Mouse (Mus musculus): ENCODE measurements around the gene Mthfd1. TPM values are rescaled to one million over a fixed set of nuclear protein-coding genes. Genes with fewer than 3 reads are reported as not detected.

The Mthfd1 gene
- total and polyA plus RNA-seq, 2 experiments from 2014 or later, result 18.3 to 23.8 TPM

- no peak overlapping the region for H3K4me2 ChIP-seq (ENCODE audit: low read depth, low read length)
- TF ChIP-seq EP300 (IDR thresholded peaks at IDR 0.05; ENCODE audit: low read depth) (no peak), CTCF (IDR thresholded peaks at IDR 0.05; ENCODE audit: low read depth) (no peak)
- H3K27ac ChIP-seq (ENCODE audit: low read depth), result no peak overlapping the region
- H3K4me1 ChIP-seq (ENCODE audit: control insufficient read depth, insufficient read depth), result no peaks in the 10 kb centered on the region
- no peaks in the 10 kb centered on the region for H3K36me3 ChIP-seq (replicated peaks; ENCODE audit: control insufficient read depth, insufficient read depth, low read length)
- DNase-seq (ENCODE audit: low spot score), result no peak
- H3K4me3 ChIP-seq (ENCODE audit: low read depth, low read length), result no peak overlapping the region
- 57% methylated on average over 3 of the region's 3 CpGs for WGBS
- no peak for ATAC-seq (ENCODE audit: insufficient read depth, low read depth)
- no peak overlapping the region for H3K9ac ChIP-seq (replicated peaks; ENCODE audit: low read depth, low read length)
- no peaks in the 10 kb centered on the region for H3K27me3 ChIP-seq (ENCODE audit: control insufficient read depth, insufficient read depth, low read length)
- H3K9me3 ChIP-seq (replicated peaks; ENCODE audit: control insufficient read depth, low read length), result no peaks in the 10 kb centered on the region
These were observed 14.0 kb upstream of the Mthfd1 start for GRCm38 (mm10) chr12:76241084-76241483.

GRCm38 (mm10) chr12:76241833-76242232 is 13.3 kb upstream of the Mthfd1 start:
- 49% methylated on average over 5 of the region's 5 CpGs for WGBS
- no peak overlapping the region for H3K27ac ChIP-seq (ENCODE audit: low read depth)
- no peaks in the 10 kb centered on the region for H3K9me3 ChIP-seq (replicated peaks; ENCODE audit: control insufficient read depth, low read length)
- H3K27me3 ChIP-seq (ENCODE audit: control insufficient read depth, insufficient read depth, low read length), result no peaks in the 10 kb centered on the region
- no peaks in the 10 kb centered on the region for H3K36me3 ChIP-seq (replicated peaks; ENCODE audit: control insufficient read depth, insufficient read depth, low read length)
- H3K4me2 ChIP-seq (ENCODE audit: low read depth, low read length), result no peak overlapping the region
- no peaks in the 10 kb centered on the region for H3K4me1 ChIP-seq (ENCODE audit: control insufficient read depth, insufficient read depth)
- ATAC-seq (ENCODE audit: insufficient read depth, low read depth) (no peak), DNase-seq (ENCODE audit: low spot score) (no peak)
- TF ChIP-seq EP300 (IDR thresholded peaks at IDR 0.05; ENCODE audit: low read depth) (no peak), CTCF (IDR thresholded peaks at IDR 0.05; ENCODE audit: low read depth) (no peak)
- H3K9ac ChIP-seq (replicated peaks; ENCODE audit: low read depth, low read length), result no peak overlapping the region
- H3K4me3 ChIP-seq (ENCODE audit: low read depth, low read length), result no peak overlapping the region

- Histone ChIP-seq H3K4me3 (ENCODE audit: low read depth, low read length) (no peak overlapping the region), H3K27ac (ENCODE audit: low read depth) (no peak overlapping the region), H3K9ac (replicated peaks; ENCODE audit: low read depth, low read length) (no peak overlapping the region), H3K36me3 (replicated peaks; ENCODE audit: control insufficient read depth, insufficient read depth, low read length) (no peaks in the 10 kb centered on the region), H3K4me2 (ENCODE audit: low read depth, low read length) (no peak overlapping the region), H3K4me1 (ENCODE audit: control insufficient read depth, insufficient read depth) (no peaks in the 10 kb centered on the region), H3K9me3 (replicated peaks; ENCODE audit: control insufficient read depth, low read length) (no peaks in the 10 kb centered on the region), H3K27me3 (ENCODE audit: control insufficient read depth, insufficient read depth, low read length) (no peaks in the 10 kb centered on the region)
- 76% methylated on average over 8 of the region's 8 CpGs for WGBS
- TF ChIP-seq EP300 (IDR thresholded peaks at IDR 0.05; ENCODE audit: low read depth), result no peak
- no peak for TF ChIP-seq CTCF (IDR thresholded peaks at IDR 0.05; ENCODE audit: low read depth)
- DNase-seq (ENCODE audit: low spot score) (no peak), ATAC-seq (ENCODE audit: insufficient read depth, low read depth) (no peak)
These were observed 10.1 kb upstream of the Mthfd1 start for GRCm38 (mm10) chr12:76244981-76245380.

- Histone ChIP-seq H3K4me1 (ENCODE audit: control insufficient read depth, insufficient read depth) (no peaks in the 10 kb centered on the region), H3K9me3 (replicated peaks; ENCODE audit: control insufficient read depth, low read length) (no peaks in the 10 kb centered on the region), H3K36me3 (replicated peaks; ENCODE audit: control insufficient read depth, insufficient read depth, low read length) (no peaks in the 10 kb centered on the region), H3K27ac (ENCODE audit: low read depth) (no peak within 1 kb of the TSS), H3K4me3 (ENCODE audit: low read depth, low read length) (no peak within 1 kb of the TSS), H3K4me2 (ENCODE audit: low read depth, low read length) (no peak within 1 kb of the TSS), H3K27me3 (ENCODE audit: control insufficient read depth, insufficient read depth, low read length) (no peaks in the 10 kb centered on the region), H3K9ac (replicated peaks; ENCODE audit: low read depth, low read length) (no peak within 1 kb of the TSS)
- 79% methylated on average over 6 of the region's 6 CpGs for WGBS
- DNase-seq (ENCODE audit: low spot score) (no peak), ATAC-seq (ENCODE audit: insufficient read depth, low read depth) (no peak)
- TF ChIP-seq EP300 (IDR thresholded peaks at IDR 0.05; ENCODE audit: low read depth) (no peak), CTCF (IDR thresholded peaks at IDR 0.05; ENCODE audit: low read depth) (no peak)
These were observed 8.5 kb upstream of the Mthfd1 start, which contains the start of gene Tex21 for GRCm38 (mm10) chr12:76246646-76247045. Tex21 (minus strand) TSS chr12:76246746.

- ATAC-seq (ENCODE audit: insufficient read depth, low read depth), result no peak
- Histone ChIP-seq H3K4me1 (ENCODE audit: control insufficient read depth, insufficient read depth) (peaks cover 8% of the 10 kb centered on the region), H3K4me3 (ENCODE audit: low read depth, low read length) (no peak overlapping the region), H3K27me3 (ENCODE audit: control insufficient read depth, insufficient read depth, low read length) (no peaks in the 10 kb centered on the region), H3K9me3 (replicated peaks; ENCODE audit: control insufficient read depth, low read length) (no peaks in the 10 kb centered on the region), H3K27ac (ENCODE audit: low read depth) (no peak overlapping the region), H3K4me2 (ENCODE audit: low read depth, low read length) (no peak overlapping the region), H3K36me3 (replicated peaks; ENCODE audit: control insufficient read depth, insufficient read depth, low read length) (no peaks in the 10 kb centered on the region), H3K9ac (replicated peaks; ENCODE audit: low read depth, low read length) (no peak overlapping the region)
- 48% methylated on average over 1 of the region's 1 CpGs for WGBS
- no peak for TF ChIP-seq CTCF (IDR thresholded peaks at IDR 0.05; ENCODE audit: low read depth)
- no peak for TF ChIP-seq EP300 (IDR thresholded peaks at IDR 0.05; ENCODE audit: low read depth)
- DNase-seq (ENCODE audit: low spot score), result no peak
These were observed 2.0 kb upstream of the Mthfd1 start for GRCm38 (mm10) chr12:76253090-76253489.

- no peak for TF ChIP-seq EP300 (IDR thresholded peaks at IDR 0.05; ENCODE audit: low read depth)
- TF ChIP-seq CTCF (IDR thresholded peaks at IDR 0.05; ENCODE audit: low read depth), result no peak
- DNase-seq (ENCODE audit: low spot score), result no peak
These were observed 1.5 kb upstream of the Mthfd1 start for GRCm38 (mm10) chr12:76253591-76253990.

More at GRCm38 (mm10) chr12:76253591-76253990, 1.5 kb upstream of the Mthfd1 start:
- no peak for ATAC-seq (ENCODE audit: insufficient read depth, low read depth)
- H3K9me3 ChIP-seq (replicated peaks; ENCODE audit: control insufficient read depth, low read length), result no peaks in the 10 kb centered on the region
- peaks cover 8% of the 10 kb centered on the region for H3K4me1 ChIP-seq (ENCODE audit: control insufficient read depth, insufficient read depth)
- H3K27me3 ChIP-seq (ENCODE audit: control insufficient read depth, insufficient read depth, low read length), result no peaks in the 10 kb centered on the region
- no peak overlapping the region for H3K9ac ChIP-seq (replicated peaks; ENCODE audit: low read depth, low read length)
- no peak overlapping the region for H3K27ac ChIP-seq (ENCODE audit: low read depth)
- H3K36me3 ChIP-seq (replicated peaks; ENCODE audit: control insufficient read depth, insufficient read depth, low read length), result no peaks in the 10 kb centered on the region
- no peak overlapping the region for H3K4me3 ChIP-seq (ENCODE audit: low read depth, low read length)
- no peak overlapping the region for H3K4me2 ChIP-seq (ENCODE audit: low read depth, low read length)
- WGBS, result 78% methylated on average over 2 of the region's 2 CpGs

Measured in heart, postnatal 0 days (tissue).